In the genomic region with DNA sequence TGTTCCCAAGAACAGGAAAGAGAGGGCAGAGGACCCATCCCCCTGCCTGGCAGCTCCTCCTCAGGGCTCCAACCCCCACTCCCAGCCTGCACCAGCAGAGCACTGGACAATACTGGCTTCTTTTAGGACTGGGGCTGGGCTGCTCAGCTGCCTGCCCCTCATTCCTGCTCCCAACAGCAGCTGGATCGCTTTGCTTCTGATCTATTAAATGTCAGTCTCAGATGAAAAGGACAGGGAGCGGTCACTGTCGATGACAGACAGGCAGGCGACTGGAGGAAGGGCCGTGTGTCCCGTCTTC, we compare ENCODE assay signal across 8 mouse cellular contexts. TPM values are rescaled to one million over a fixed set of nuclear protein-coding genes. Genes with fewer than 3 reads are reported as not detected.
DNase-seq lines count a peak whose midpoint lies in the region; ATAC-seq and TF ChIP-seq lines count a peak whose summit lies in the region.

No protein-coding gene starts in this region.

- H3K4me1 ChIP-seq in forebrain, embryonic 13.5 days, result peaks cover 47% of the 10 kb centered on the region
- H3K4me1 ChIP-seq in midbrain, embryonic 13.5 days (replicated peaks), result peaks cover 31% of the 10 kb centered on the region

- TF ChIP-seq CTCF in layer of hippocampus, adult 2 months (conservative IDR thresholded peaks at IDR 0.05), result no peak
- no peak for TF ChIP-seq CTCF in brain, embryonic 14.5 days (IDR thresholded peaks at IDR 0.05; ENCODE audit: borderline replicate concordance, extremely low read depth, insufficient read depth, insufficient read length)

- TF ChIP-seq POLR2A in brain, embryonic 14.5 days (IDR thresholded peaks at IDR 0.05; ENCODE audit: borderline replicate concordance, extremely low read depth, insufficient read depth, insufficient read length, poor library complexity, severe bottlenecking), result no peak

- no peak overlapping the region; the same call in 1 of the 2 replicates for H3K4me3 ChIP-seq in layer of hippocampus, adult 2 months
- H3K4me3 ChIP-seq in forebrain, embryonic 13.5 days, result no peak overlapping the region
- no peak overlapping the region for H3K4me3 ChIP-seq in midbrain, embryonic 13.5 days (replicated peaks)

- no peak overlapping the region for H3K4me2 ChIP-seq in forebrain, embryonic 13.5 days
- no peak overlapping the region for H3K4me2 ChIP-seq in midbrain, embryonic 13.5 days (replicated peaks)

- H3K9ac ChIP-seq in forebrain, embryonic 13.5 days, result peak overlapping the region; percentile 36
- peak overlapping the region; percentile 25; the same call in 1 of the 2 replicates for H3K9ac ChIP-seq in midbrain, embryonic 13.5 days (replicated peaks)

- ATAC-seq in forebrain, embryonic 13.5 days, result peak; percentile 23; the same call in 1 of the 2 replicates
- ATAC-seq in midbrain, embryonic 13.5 days, result peak; percentile 67

- DNase-seq in layer of hippocampus, adult 2 months (ENCODE audit: low spot score in 2 of 2), result no peak
- DNase-seq in layer of hippocampus, adult 18-20 months (ENCODE audit: low spot score in 2 of 2), result no peak
- peak; percentile 39 for DNase-seq in brain, embryonic 14.5 days (ENCODE audit: low read depth)
- no peak for DNase-seq in cerebellum, postnatal 14 days
- DNase-seq in layer of hippocampus, adult 8-10 months (ENCODE audit: low spot score in 2 of 2), result no peak
- no peak for DNase-seq in left cerebral cortex, adult 8-10 months (ENCODE audit: low spot score in 2 of 2)

- peak overlapping the region; percentile 78 for H3K27ac ChIP-seq in layer of hippocampus, adult 2 months
- H3K27ac ChIP-seq in forebrain, embryonic 13.5 days, result no peak overlapping the region
- H3K27ac ChIP-seq in midbrain, embryonic 13.5 days, result 0 out of 2 replicates have a peak overlapping the region, but pooled peaks have one; percentile 26

- no peaks in the 10 kb centered on the region for H3K36me3 ChIP-seq in forebrain, embryonic 13.5 days (ENCODE audit: poor library complexity, severe bottlenecking)
- H3K36me3 ChIP-seq in midbrain, embryonic 13.5 days, result no peaks in the 10 kb centered on the region

- WGBS in forebrain, embryonic 13.5 days, result 19% methylated on average over 6 of the region's 6 CpGs
- 7% methylated on average over 6 of the region's 6 CpGs for WGBS in midbrain, embryonic 13.5 days

- H3K9me3 ChIP-seq in forebrain, embryonic 13.5 days (replicated peaks), result no peaks in the 10 kb centered on the region
- no peaks in the 10 kb centered on the region for H3K9me3 ChIP-seq in midbrain, embryonic 13.5 days

- H3K27me3 ChIP-seq in forebrain, embryonic 13.5 days, result no peaks in the 10 kb centered on the region
- H3K27me3 ChIP-seq in midbrain, embryonic 13.5 days, result no peaks in the 10 kb centered on the region

RNA-seq across cellular contexts. Expression of gene Sema4d, which starts 40.4 kb away (rescaled TPM):
- total RNA-seq in layer of hippocampus, adult 2 months (2021), result 10 to 100 TPM; 76.3 to 83.9 TPM
- total RNA-seq in layer of hippocampus, adult 18-20 months (2021), result 10 to 100 TPM; 78.8 to 79.1 TPM
- 20.4 and 25.6 TPM in 2 replicates for polyA plus RNA-seq in brain, embryonic 14.5 days (2012; rRNA removed)
- polyA plus RNA-seq in forebrain, embryonic 13.5 days (2015; fragmentation: Nextera tagmentation; extraction: Ambion mirVana), result 10.8 TPM in 2 replicates
- polyA plus RNA-seq in midbrain, embryonic 13.5 days (2015; fragmentation: Nextera tagmentation; extraction: Ambion mirVana), result 7.1 and 7.8 TPM in 2 replicates
- total RNA-seq in layer of hippocampus, adult 8-10 months (2022), result 10 to 100 TPM; 79.8 to 99.9 (median 95.4) TPM
- total RNA-seq in left cerebral cortex, adult 8-10 months (2022), result 10 to 100 TPM; 71.1 to 80.0 (median 75.5) TPM
